Mouse (Mus musculus): ENCODE data around the gene Kmt5b.
A peak's percentile ranks its signal among the peaks of the same experiment; 100 is the strongest.

The Kmt5b gene

GRCm38 (mm10) chr19:3844836-3845235, 77.6 kb downstream of the Kmt5b start:
- DNase-seq, result no peak

GRCm38 (mm10) chr19:3845339-3845738, 78.1 kb downstream of the Kmt5b start:
- no peak for DNase-seq

GRCm38 (mm10) chr19:3845803-3846406, 78.7 kb downstream of the Kmt5b start:
- DNase-seq, result no peak

GRCm38 (mm10) chr19:3846676-3847604, 79.7 kb downstream of the Kmt5b start:
- no peak for DNase-seq

GRCm38 (mm10) chr19:3847711-3848110, 80.5 kb downstream of the Kmt5b start:
- DNase-seq, result no peak

GRCm38 (mm10) chr19:3848207-3848808, 81.1 kb downstream of the Kmt5b start:
- peak; percentile 79 for DNase-seq

- no peak for DNase-seq
Measured at GRCm38 (mm10) chr19:3849251-3849650, 82.0 kb downstream of the Kmt5b start.

- DNase-seq, result peak; percentile 40
Measured at GRCm38 (mm10) chr19:3850076-3850475, 82.9 kb downstream of the Kmt5b start.

GRCm38 (mm10) chr19:3850847-3851469, 83.7 kb downstream of the Kmt5b start:
- DNase-seq, result peak; percentile 92

- peak; percentile 96 for DNase-seq
Measured at GRCm38 (mm10) chr19:3851502-3851962, 84.3 kb downstream of the Kmt5b start, which contains the start of gene Chka. Gene Chka, plus strand, starts transcription at chr19:3851773.

- peak; percentile 44 for DNase-seq
Measured at GRCm38 (mm10) chr19:3851979-3852681, 84.9 kb downstream of the Kmt5b start.

GRCm38 (mm10) chr19:3853121-3853520, 85.9 kb downstream of the Kmt5b start:
- DNase-seq, result no peak

- peak; percentile 60 for DNase-seq
Measured at GRCm38 (mm10) chr19:3853891-3854290, 86.7 kb downstream of the Kmt5b start.

- peak; percentile 82 for DNase-seq
Measured at GRCm38 (mm10) chr19:3855091-3855490, 87.9 kb downstream of the Kmt5b start.

- peak; percentile 41 for DNase-seq
Measured at GRCm38 (mm10) chr19:3855601-3856000, 88.4 kb downstream of the Kmt5b start.

- no peak for DNase-seq
Measured at GRCm38 (mm10) chr19:3857220-3857619, 90.0 kb downstream of the Kmt5b start.

GRCm38 (mm10) chr19:3862713-3863112, 95.5 kb downstream of the Kmt5b start:
- no peak for DNase-seq

- no peak for DNase-seq
Measured at GRCm38 (mm10) chr19:3864960-3865359, 97.7 kb downstream of the Kmt5b start.

Data from kidney, adult 9 months (tissue).